8 mouse cellular contexts compared by ENCODE assay signal in genomic region chr17:34629221-34629751, GRCm38 (mm10). TPM values are rescaled to one million over a fixed set of nuclear protein-coding genes. Genes with fewer than 3 reads are reported as not detected.
DNase-seq lines count a peak whose midpoint lies in the region; ATAC-seq lines count a peak whose summit lies in the region.

Gene Prrt1, plus strand, starts transcription at chr17:34629533.

- peaks cover 32% of the 10 kb centered on the region for H3K4me1 ChIP-seq in heart, embryonic 11.5 days (ENCODE audit: control insufficient read depth, insufficient read depth, low read length)
- peaks cover 63% of the 10 kb centered on the region for H3K4me1 ChIP-seq in embryonic facial prominence, embryonic 15.5 days
- peaks cover 65% of the 10 kb centered on the region for H3K4me1 ChIP-seq in midbrain, embryonic 13.5 days (replicated peaks)

- no peak for DNase-seq in heart, postnatal 14 days
- no peak for DNase-seq in adrenal gland, adult 2 months
- DNase-seq in layer of hippocampus, adult 8-10 months (ENCODE audit: low spot score in 2 of 2), result peak in 1 of 2 experiments; percentile 61
- DNase-seq in thymus, postnatal 36 days, result peak; percentile 57 to 71

- peaks cover 49% of the 10 kb centered on the region for H3K27me3 ChIP-seq in heart, embryonic 11.5 days (ENCODE audit: control insufficient read depth, insufficient read depth, low read length)
- peaks cover 22% of the 10 kb centered on the region for H3K27me3 ChIP-seq in embryonic facial prominence, embryonic 15.5 days
- H3K27me3 ChIP-seq in midbrain, embryonic 13.5 days, result peaks cover 34% of the 10 kb centered on the region

- peak within 1 kb of the TSS; percentile 85 for H3K9ac ChIP-seq in heart, embryonic 11.5 days (ENCODE audit: low read depth, low read length)
- peak within 1 kb of the TSS; percentile 73; the same call in 1 of the 2 replicates for H3K9ac ChIP-seq in embryonic facial prominence, embryonic 15.5 days
- peak within 1 kb of the TSS; percentile 83 for H3K9ac ChIP-seq in midbrain, embryonic 13.5 days (replicated peaks)

- no peaks in the 10 kb centered on the region for H3K36me3 ChIP-seq in heart, embryonic 11.5 days (ENCODE audit: control insufficient read depth, insufficient read depth, low read length)
- peaks cover 6% of the 10 kb centered on the region; the same call in 1 of the 2 replicates for H3K36me3 ChIP-seq in embryonic facial prominence, embryonic 15.5 days
- 0 out of 2 replicates have a peak, but pooled peaks cover 3% of the 10 kb centered on the region for H3K36me3 ChIP-seq in midbrain, embryonic 13.5 days

- 2% methylated on average over 16 of the region's 16 CpGs for WGBS in heart, embryonic 11.5 days (ENCODE audit: insufficient replicate concordance)
- WGBS in embryonic facial prominence, embryonic 15.5 days, result 5% methylated on average over 16 of the region's 16 CpGs
- under 1% methylated on average over 16 of the region's 16 CpGs for WGBS in midbrain, embryonic 13.5 days

- no peak for ATAC-seq in heart, embryonic 11.5 days (replicated peaks; ENCODE audit: insufficient number of reproducible peaks, low FRiP score, low TSS enrichment)
- ATAC-seq in embryonic facial prominence, embryonic 15.5 days (ENCODE audit: insufficient number of reproducible peaks, low FRiP score, low TSS enrichment, low read depth), result no peak
- ATAC-seq in midbrain, embryonic 13.5 days, result peak; percentile 34; the same call in 1 of the 2 replicates
- ATAC-seq in megakaryocyte progenitor cell, adult 5-6 weeks (replicated peaks; ENCODE audit: poor library complexity), result no peak

- peak within 1 kb of the TSS; percentile 93; the same call in 1 of the 2 replicates for H3K27ac ChIP-seq in heart, embryonic 11.5 days (ENCODE audit: low read depth, low read length)
- peak within 1 kb of the TSS; percentile 97 for H3K27ac ChIP-seq in embryonic facial prominence, embryonic 15.5 days (replicated peaks)
- peak within 1 kb of the TSS; percentile 94 for H3K27ac ChIP-seq in midbrain, embryonic 13.5 days

- H3K9me3 ChIP-seq in heart, embryonic 11.5 days (replicated peaks; ENCODE audit: control insufficient read depth, low read length), result no peaks in the 10 kb centered on the region
- H3K9me3 ChIP-seq in embryonic facial prominence, embryonic 15.5 days (replicated peaks), result no peaks in the 10 kb centered on the region
- no peaks in the 10 kb centered on the region for H3K9me3 ChIP-seq in midbrain, embryonic 13.5 days

- H3K4me2 ChIP-seq in heart, embryonic 11.5 days, result peak within 1 kb of the TSS; percentile 90
- H3K4me2 ChIP-seq in embryonic facial prominence, embryonic 15.5 days (replicated peaks), result peak within 1 kb of the TSS; percentile 86
- peak within 1 kb of the TSS; percentile 91 for H3K4me2 ChIP-seq in midbrain, embryonic 13.5 days (replicated peaks)

- intact Hi-C loops in heart, postnatal 14 days (cut with DNase I), result loop anchor here (2.0 to 10.0 kb wide), 2 partner anchors 14 to 86 kb away; no protein-coding TSS in a partner anchor

- peak within 1 kb of the TSS; percentile 80 for H3K4me3 ChIP-seq in heart, embryonic 11.5 days (ENCODE audit: low read depth, low read length)
- peak within 1 kb of the TSS; percentile 78 for H3K4me3 ChIP-seq in embryonic facial prominence, embryonic 15.5 days (replicated peaks)
- peak within 1 kb of the TSS; percentile 80 for H3K4me3 ChIP-seq in midbrain, embryonic 13.5 days (replicated peaks)

RNA-seq across cellular contexts. Expression of gene Prrt1, which starts in this region (rescaled TPM):
- polyA plus RNA-seq in heart, embryonic 11.5 days (2014; fragmentation: Nextera tagmentation; extraction: Ambion mirVana), result not detected in 2 replicates
- 1 to 10 TPM; 1.9 to 3.1 TPM for total RNA-seq in heart, postnatal 14 days (2021)
- total RNA-seq in adrenal gland, adult 2 months (2021), result 10 to 100 TPM in 1 of 2 experiments, 1 to 10 TPM in 1; 9.1 to 12.8 TPM
- 22.1 and 32.8 TPM in 2 replicates for polyA plus RNA-seq in adrenal gland, adult 2 months (2012; rRNA removed)
- polyA plus RNA-seq in embryonic facial prominence, embryonic 15.5 days (2015; fragmentation: Nextera tagmentation; extraction: Ambion mirVana), result 1.3 and 1.5 TPM in 2 replicates
- 100 to 1,000 TPM; 211 to 266 (median 228) TPM for total RNA-seq in layer of hippocampus, adult 8-10 months (2022)
- polyA plus RNA-seq in midbrain, embryonic 13.5 days (2015; fragmentation: Nextera tagmentation; extraction: Ambion mirVana), result 7.4 and 7.5 TPM in 2 replicates
- total RNA-seq in megakaryocyte progenitor cell, adult 5-6 weeks (2015), result 0.17 and 0.34 TPM in 2 replicates
- total RNA-seq in megakaryocyte progenitor cell, adult 5-6 weeks (2017), result not detected in 2 replicates

Comparison
In these comparisons a context has a peak if more than half of its experiments do, and no peak if none do; other contexts are left out.
1. RNA of gene Prrt1 (total RNA-seq): 211 to 266 TPM in layer of hippocampus, adult 8-10 months; 9.1 to 12.8 TPM in adrenal gland, adult 2 months, 1.9 to 3.1 TPM in heart, postnatal 14 days and 0.17 to 0.34 TPM in megakaryocyte progenitor cell, adult 5-6 weeks; every median in the first group is over 10 times any median in the second.
2. DNase-seq: peak in thymus, postnatal 36 days (2 of 2); none in heart, postnatal 14 days (0 of 2) and adrenal gland, adult 2 months (single experiment).
3. Peak in every context shown above with its lines, with median percentiles within 50 percentile points of each other: H3K27ac ChIP-seq, H3K4me2 ChIP-seq, H3K4me3 ChIP-seq and H3K9ac ChIP-seq.